ENCODE assay signal across 8 mouse cellular contexts in genomic region chr10:121334576-121334975, GRCm38 (mm10). TPM values are rescaled to one million over a fixed set of nuclear protein-coding genes. Genes with fewer than 3 reads are reported as not detected.
DNase-seq lines count a peak whose midpoint lies in the region; ATAC-seq and TF ChIP-seq lines count a peak whose summit lies in the region.

No protein-coding gene starts in this region.

- no peak overlapping the region for H3K4me3 ChIP-seq in midbrain, postnatal 0 days (ENCODE audit: low read depth, low read length)
- no peak overlapping the region for H3K4me3 ChIP-seq in midbrain, embryonic 13.5 days (replicated peaks)
- H3K4me3 ChIP-seq in liver, embryonic 14.5 days (ENCODE audit: insufficient read depth in 1 of 2, low read depth in 2 of 2, low read length in 2 of 2), result no peak overlapping the region

- peak; percentile 79 for TF ChIP-seq CTCF in midbrain, postnatal 0 days (IDR thresholded peaks at IDR 0.05)
- TF ChIP-seq CTCF in liver, embryonic 14.5 days (IDR thresholded peaks at IDR 0.05; ENCODE audit: low read depth), result peak; percentile 94

- WGBS in midbrain, postnatal 0 days, result 75% methylated on average over 3 of the region's 3 CpGs
- 80% methylated on average over 3 of the region's 3 CpGs for WGBS in midbrain, embryonic 13.5 days
- 66% methylated on average over 3 of the region's 3 CpGs for WGBS in liver, embryonic 14.5 days (ENCODE audit: insufficient replicate concordance)

- no peaks in the 10 kb centered on the region for H3K36me3 ChIP-seq in midbrain, postnatal 0 days (ENCODE audit: insufficient read depth, low read length)
- H3K36me3 ChIP-seq in midbrain, embryonic 13.5 days, result no peaks in the 10 kb centered on the region
- H3K36me3 ChIP-seq in liver, embryonic 14.5 days (replicated peaks; ENCODE audit: control insufficient read depth, insufficient read depth, low read depth), result no peaks in the 10 kb centered on the region

- peak; percentile 39 for DNase-seq in midbrain, postnatal 0 days (ENCODE audit: low spot score)
- peak; percentile 85 for DNase-seq in ZHBTc4 (ENCODE audit: low read depth, low spot score)
- peak; percentile 66 to 75 for DNase-seq in cerebellum, postnatal 36 days
- peak; percentile 86 for DNase-seq in induced T-regulatory cell, adult 2 months (ENCODE audit: low read depth)
- peak in 2 of 3 experiments; percentile 23 to 30 for DNase-seq in liver, embryonic 14.5 days (ENCODE audit: low read depth in 3 of 3, low spot score in 3 of 3)
- peak; percentile 60 for DNase-seq in right cerebral cortex, postnatal 14 days
- DNase-seq in yolk sac, embryonic 10.5 days (ENCODE audit: low spot score), result no peak

- no peaks in the 10 kb centered on the region for H3K4me1 ChIP-seq in midbrain, postnatal 0 days (ENCODE audit: insufficient read depth, low read length)
- no peaks in the 10 kb centered on the region for H3K4me1 ChIP-seq in midbrain, embryonic 13.5 days (replicated peaks)
- H3K4me1 ChIP-seq in liver, embryonic 14.5 days (replicated peaks; ENCODE audit: control insufficient read depth in 2 of 2, insufficient read depth in 2 of 2, low read length in 1 of 2), result peaks cover 0 to 2% of the 10 kb centered on the region in 2 experiments; a peak in 1 of 4 replicates

- no peak overlapping the region for H3K27ac ChIP-seq in midbrain, postnatal 0 days (ENCODE audit: low read depth, low read length)
- no peak overlapping the region for H3K27ac ChIP-seq in midbrain, embryonic 13.5 days
- H3K27ac ChIP-seq in liver, embryonic 14.5 days, result no peak overlapping the region

- H3K27me3 ChIP-seq in midbrain, postnatal 0 days (ENCODE audit: insufficient read depth, low read length), result no peaks in the 10 kb centered on the region
- H3K27me3 ChIP-seq in midbrain, embryonic 13.5 days, result no peaks in the 10 kb centered on the region
- no peaks in the 10 kb centered on the region for H3K27me3 ChIP-seq in liver, embryonic 14.5 days (ENCODE audit: control insufficient read depth, insufficient read depth, low read length)

- no peak for TF ChIP-seq EP300 in liver, embryonic 14.5 days (IDR thresholded peaks at IDR 0.05; ENCODE audit: low read depth)

- ATAC-seq in midbrain, postnatal 0 days (ENCODE audit: low FRiP score), result no peak
- no peak for ATAC-seq in midbrain, embryonic 13.5 days
- no peak for ATAC-seq in liver, embryonic 14.5 days (ENCODE audit: insufficient read depth)

- no peak overlapping the region for H3K4me2 ChIP-seq in midbrain, postnatal 0 days (ENCODE audit: low read depth, low read length, poor library complexity, severe bottlenecking)
- H3K4me2 ChIP-seq in midbrain, embryonic 13.5 days (replicated peaks), result no peak overlapping the region
- H3K4me2 ChIP-seq in liver, embryonic 14.5 days (ENCODE audit: low read depth), result no peak overlapping the region

- H3K9ac ChIP-seq in midbrain, postnatal 0 days (replicated peaks; ENCODE audit: low read length, poor library complexity, severe bottlenecking), result no peak overlapping the region
- H3K9ac ChIP-seq in midbrain, embryonic 13.5 days (replicated peaks), result no peak overlapping the region
- no peak overlapping the region for H3K9ac ChIP-seq in liver, embryonic 14.5 days (replicated peaks)

- no peaks in the 10 kb centered on the region for H3K9me3 ChIP-seq in midbrain, postnatal 0 days (ENCODE audit: low read length)
- peaks cover 10% of the 10 kb centered on the region; the same call in 1 of the 2 replicates for H3K9me3 ChIP-seq in midbrain, embryonic 13.5 days
- H3K9me3 ChIP-seq in liver, embryonic 14.5 days (ENCODE audit: control insufficient read depth, low read length), result no peaks in the 10 kb centered on the region

RNA-seq across cellular contexts. Expression of gene Tbc1d30, which starts 16.5 kb away (rescaled TPM):
- 46.9 and 49.1 TPM in 2 replicates for total RNA-seq in midbrain, postnatal 0 days (2014; rRNA removed)
- polyA plus RNA-seq in midbrain, postnatal 0 days (2015; fragmentation: Nextera tagmentation; extraction: Ambion mirVana), result 8.3 and 9.1 TPM in 2 replicates
- polyA plus RNA-seq in midbrain, embryonic 13.5 days (2015; fragmentation: Nextera tagmentation; extraction: Ambion mirVana), result 9.2 TPM in 2 replicates
- polyA plus RNA-seq in liver, embryonic 14.5 days (2012; rRNA removed), result 0.23 and 0.26 TPM in 2 replicates
- 0.11 and 0.25 TPM in 2 replicates for polyA plus RNA-seq in liver, embryonic 14.5 days (2014; fragmentation: Nextera tagmentation; extraction: Ambion mirVana)

RNA-seq across cellular contexts. Expression of gene Gns, which starts 30.3 kb away (rescaled TPM):
- 66.4 and 84.3 TPM in 2 replicates for total RNA-seq in midbrain, postnatal 0 days (2014; rRNA removed)
- 37.7 and 40.4 TPM in 2 replicates for polyA plus RNA-seq in midbrain, postnatal 0 days (2015; fragmentation: Nextera tagmentation; extraction: Ambion mirVana)
- 33.9 and 36.9 TPM in 2 replicates for polyA plus RNA-seq in midbrain, embryonic 13.5 days (2015; fragmentation: Nextera tagmentation; extraction: Ambion mirVana)
- 6.5 and 7.3 TPM in 2 replicates for polyA plus RNA-seq in liver, embryonic 14.5 days (2012; rRNA removed)
- polyA plus RNA-seq in liver, embryonic 14.5 days (2014; fragmentation: Nextera tagmentation; extraction: Ambion mirVana), result 12.2 and 14.2 TPM in 2 replicates
